10 mouse cellular contexts compared by ENCODE assay signal in the genomic region with DNA sequence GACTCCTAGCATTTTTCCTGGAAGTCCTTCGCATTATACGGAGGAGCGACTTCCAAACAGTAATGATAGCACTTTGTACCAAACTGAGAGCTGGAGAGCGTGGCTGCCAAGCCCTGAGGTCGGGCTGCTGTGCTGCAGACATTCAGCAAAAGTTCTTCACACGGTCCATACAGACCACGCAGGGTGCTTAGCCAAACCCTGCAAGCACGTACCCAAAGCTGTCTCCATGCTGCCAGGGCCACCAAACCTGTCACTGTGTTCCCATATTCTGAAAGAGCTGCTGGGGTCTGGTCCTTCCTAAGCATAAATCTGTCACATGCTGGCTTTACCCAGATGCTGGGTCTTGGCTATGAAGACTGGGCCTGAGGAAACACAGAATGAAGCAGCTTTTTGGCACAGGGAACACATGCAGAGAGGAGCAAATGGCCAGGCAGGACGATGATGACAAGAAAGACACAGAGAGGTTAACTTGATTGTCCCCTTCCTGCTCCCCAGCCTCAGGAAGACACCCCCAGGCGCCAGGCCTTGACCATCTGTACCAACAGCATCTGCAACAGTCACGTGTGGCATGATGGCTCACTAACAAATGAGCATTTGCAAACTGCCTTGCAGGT.
DNase-seq lines count a peak whose midpoint lies in the region; ATAC-seq and TF ChIP-seq lines count a peak whose summit lies in the region.
"Had no signal": no experiment of that assay in that cellular context is flagged by ENCODE, and none has a peak within 500 bp of the region (broad histone marks: within the 10 kb centered on the region; RNA-seq: fewer than 3 reads in every experiment).

No protein-coding gene starts in this region.

- no peaks in the 10 kb centered on the region for H3K36me3 ChIP-seq in embryonic facial prominence, embryonic 14.5 days (ENCODE audit: control insufficient read depth, insufficient read depth, low read length)
- no peaks in the 10 kb centered on the region for H3K36me3 ChIP-seq in heart, postnatal 0 days (replicated peaks; ENCODE audit: control insufficient read depth, insufficient read depth, low read length)
- H3K36me3 ChIP-seq in midbrain, embryonic 12.5 days: no peaks in the 10 kb centered on the region

- H3K4me1 ChIP-seq in embryonic facial prominence, embryonic 14.5 days (ENCODE audit: control insufficient read depth, insufficient read depth, low read length): peaks cover 30% of the 10 kb centered on the region
- H3K4me1 ChIP-seq in heart, postnatal 0 days (ENCODE audit: control insufficient read depth, insufficient read depth): 0 out of 2 replicates have a peak, but pooled peaks cover 10% of the 10 kb centered on the region
- peaks cover 40% of the 10 kb centered on the region for H3K4me1 ChIP-seq in midbrain, embryonic 12.5 days

- WGBS in embryonic facial prominence, embryonic 14.5 days: 67% methylated on average over 11 of the region's 11 CpGs
- WGBS in heart, postnatal 0 days: 59% methylated on average over 11 of the region's 11 CpGs
- WGBS in midbrain, embryonic 12.5 days: 79% methylated on average over 11 of the region's 11 CpGs

- TF ChIP-seq CTCF in gastrocnemius, adult 2 months (IDR thresholded peaks at IDR 0.05): no peak
- no peak for TF ChIP-seq CTCF in heart, postnatal 0 days (IDR thresholded peaks at IDR 0.05; ENCODE audit: low read depth)

- 0 out of 2 replicates have a peak overlapping the region, but pooled peaks have one; percentile 11 for H3K4me2 ChIP-seq in embryonic facial prominence, embryonic 14.5 days (ENCODE audit: low read depth, low read length)
- H3K4me2 ChIP-seq in heart, postnatal 0 days (ENCODE audit: low read depth, low read length): peak overlapping the region; percentile 30; the same call in 1 of the 2 replicates
- no peak overlapping the region for H3K4me2 ChIP-seq in midbrain, embryonic 12.5 days (replicated peaks)

- H3K9ac ChIP-seq in embryonic facial prominence, embryonic 14.5 days (ENCODE audit: low read depth, low read length): no peak overlapping the region
- no peak overlapping the region for H3K9ac ChIP-seq in heart, postnatal 0 days (replicated peaks; ENCODE audit: low read depth, low read length)
- no peak overlapping the region for H3K9ac ChIP-seq in midbrain, embryonic 12.5 days (replicated peaks)
- H3K9ac ChIP-seq: liver, embryonic 14.5 days had no signal

- no peak for TF ChIP-seq EP300 in heart, postnatal 0 days (IDR thresholded peaks at IDR 0.05; ENCODE audit: low read depth)

- no peak for ATAC-seq in embryonic facial prominence, embryonic 14.5 days (ENCODE audit: low read depth)
- no peak for ATAC-seq in heart, postnatal 0 days (ENCODE audit: insufficient read depth, low read depth)
- ATAC-seq in midbrain, embryonic 12.5 days (ENCODE audit: low FRiP score, low read depth): no peak

- peak; percentile 38 for DNase-seq in gastrocnemius, adult 2 months
- no peak for DNase-seq in gastrocnemius, postnatal 25 days
- DNase-seq in embryonic facial prominence, embryonic 14.5 days (ENCODE audit: low spot score): no peak
- no peak for DNase-seq in heart, postnatal 0 days (ENCODE audit: low spot score)
- DNase-seq in spleen, postnatal 36 days (ENCODE audit: low spot score in 2 of 2): no peak
- no peak for DNase-seq in cerebellum, postnatal 36 days
- DNase-seq in kidney, postnatal 10 days: no peak
- DNase-seq: kidney, postnatal 4 days had no signal

- no peaks in the 10 kb centered on the region for H3K9me3 ChIP-seq in embryonic facial prominence, embryonic 14.5 days (ENCODE audit: control insufficient read depth, low read length)
- no peaks in the 10 kb centered on the region for H3K9me3 ChIP-seq in heart, postnatal 0 days (replicated peaks; ENCODE audit: control insufficient read depth, low read length)
- H3K9me3 ChIP-seq in midbrain, embryonic 12.5 days: no peaks in the 10 kb centered on the region

- H3K27me3 ChIP-seq in embryonic facial prominence, embryonic 14.5 days (replicated peaks; ENCODE audit: control insufficient read depth, insufficient read depth, low read length): no peaks in the 10 kb centered on the region
- no peaks in the 10 kb centered on the region for H3K27me3 ChIP-seq in heart, postnatal 0 days (ENCODE audit: control insufficient read depth, insufficient read depth, low read length)
- 0 out of 2 replicates have a peak, but pooled peaks cover 3% of the 10 kb centered on the region for H3K27me3 ChIP-seq in midbrain, embryonic 12.5 days

- intact Hi-C loops in gastrocnemius, adult 2 months (cut with DNase I): no loop called here

- H3K4me3 ChIP-seq in gastrocnemius, adult 2 months: no peak overlapping the region
- no peak overlapping the region for H3K4me3 ChIP-seq in embryonic facial prominence, embryonic 14.5 days (ENCODE audit: low read depth, low read length)
- H3K4me3 ChIP-seq in heart, postnatal 0 days (ENCODE audit: low read depth, low read length): no peak overlapping the region
- H3K4me3 ChIP-seq in midbrain, embryonic 12.5 days: no peak overlapping the region

- H3K27ac ChIP-seq in gastrocnemius, adult 2 months: peak overlapping the region; percentile 10; the same call in 1 of the 2 replicates
- H3K27ac ChIP-seq in embryonic facial prominence, embryonic 14.5 days (replicated peaks; ENCODE audit: low read depth, low read length): peak overlapping the region; percentile 91
- 0 out of 2 replicates have a peak overlapping the region, but pooled peaks have one; percentile 35 for H3K27ac ChIP-seq in heart, postnatal 0 days (ENCODE audit: low read depth)
- H3K27ac ChIP-seq in midbrain, embryonic 12.5 days (replicated peaks): peak overlapping the region; percentile 89
- H3K27ac ChIP-seq: liver, embryonic 14.5 days had no signal

Comparison
In these comparisons a context has a peak if more than half of its experiments do, and no peak if none do; other contexts are left out.
1. H3K27ac ChIP-seq: peak in every context shown above with its lines; median percentile 91 in embryonic facial prominence, embryonic 14.5 days; 89 in midbrain, embryonic 12.5 days; 35 in heart, postnatal 0 days; 10 in gastrocnemius, adult 2 months.